Mouse (Mus musculus): ENCODE measurements around the gene Olfr543.
"Not testable (repeated sequence)": the region's sequence is repeated elsewhere in the genome, so short reads cannot be mapped to it uniquely, and the experiment has no call there.

Olfr543 gene

GRCm38 (mm10) chr7:102481579-102481978, at the start of gene Olfr543:
TSS of gene Olfr543 (minus strand) at chr7:102481679.
- DNase-seq (ENCODE audit: low spot score), result no peak

- DNase-seq (ENCODE audit: low spot score), result no peak
Observed at GRCm38 (mm10) chr7:102529052-102529451, 47.6 kb upstream of the Olfr543 start.

- no peak for DNase-seq (ENCODE audit: low spot score)
Observed at GRCm38 (mm10) chr7:102517051-102517335, 35.5 kb upstream of the Olfr543 start.

GRCm38 (mm10) chr7:102516261-102517050, 35.0 kb upstream of the Olfr543 start:
- no peak for DNase-seq (ENCODE audit: low spot score)

- DNase-seq (ENCODE audit: low spot score), result no peak
Observed at GRCm38 (mm10) chr7:102514144-102514543, 32.7 kb upstream of the Olfr543 start.

GRCm38 (mm10) chr7:102512814-102513435, 31.4 kb upstream of the Olfr543 start:
- DNase-seq (ENCODE audit: low spot score), result peak; percentile 86

GRCm38 (mm10) chr7:102511927-102512326, 30.4 kb upstream of the Olfr543 start:
- no peak for DNase-seq (ENCODE audit: low spot score)

GRCm38 (mm10) chr7:102509726-102510125, 28.2 kb upstream of the Olfr543 start:
- no peak for DNase-seq (ENCODE audit: low spot score)

- no peak for DNase-seq (ENCODE audit: low spot score)
Observed at GRCm38 (mm10) chr7:102508666-102509065, 27.2 kb upstream of the Olfr543 start.

GRCm38 (mm10) chr7:102508066-102508465, 26.6 kb upstream of the Olfr543 start:
- no peak for DNase-seq (ENCODE audit: low spot score)

GRCm38 (mm10) chr7:102506848-102507247, 25.4 kb upstream of the Olfr543 start:
- DNase-seq (ENCODE audit: low spot score), result peak; percentile 82

GRCm38 (mm10) chr7:102501986-102502385, 20.5 kb upstream of the Olfr543 start:
- DNase-seq (ENCODE audit: low spot score), result no peak

GRCm38 (mm10) chr7:102499473-102499872, 18.0 kb upstream of the Olfr543 start, which contains the start of gene Olfr545:
TSS of gene Olfr545 (minus strand) at chr7:102499573.
- DNase-seq (ENCODE audit: low spot score), result no peak

- not testable (repeated sequence) for DNase-seq (ENCODE audit: low spot score)
Observed at GRCm38 (mm10) chr7:102494416-102494815, 12.9 kb upstream of the Olfr543 start.

- DNase-seq (ENCODE audit: low spot score), result no peak
Observed at GRCm38 (mm10) chr7:102488161-102488560, 6.7 kb upstream of the Olfr543 start, which contains the start of gene Olfr544. TSS of gene Olfr544 (minus strand) at chr7:102488313.

- DNase-seq (ENCODE audit: low spot score), result no peak
Observed at GRCm38 (mm10) chr7:102486105-102486504, 4.6 kb upstream of the Olfr543 start.

GRCm38 (mm10) chr7:102484766-102485165, 3.3 kb upstream of the Olfr543 start:
- DNase-seq (ENCODE audit: low spot score), result not testable (repeated sequence)

GRCm38 (mm10) chr7:102483665-102484064, 2.2 kb upstream of the Olfr543 start:
- DNase-seq (ENCODE audit: low spot score), result no peak

- DNase-seq (ENCODE audit: low spot score), result no peak
Observed at GRCm38 (mm10) chr7:102480821-102481220, 658 bp downstream of the Olfr543 start.

- no peak for DNase-seq (ENCODE audit: low spot score)
Observed at GRCm38 (mm10) chr7:102479368-102480078, 2.0 kb downstream of the Olfr543 start.

GRCm38 (mm10) chr7:102478926-102479325, 2.6 kb downstream of the Olfr543 start:
- no peak for DNase-seq (ENCODE audit: low spot score)

GRCm38 (mm10) chr7:102478425-102478824, 3.1 kb downstream of the Olfr543 start:
- no peak for DNase-seq (ENCODE audit: low spot score)

GRCm38 (mm10) chr7:102477377-102477776, 4.1 kb downstream of the Olfr543 start:
- DNase-seq (ENCODE audit: low spot score), result no peak
